Mouse (Mus musculus) myocyte (in vitro differentiated cells): Measurements from ENCODE around the gene Dnajb12. TPM values are rescaled to one million over a fixed set of nuclear protein-coding genes. Genes with fewer than 3 reads are reported as not detected.

Experiments used
- H3K27me3 ChIP-seq: one replicate; pipeline ENCODE4 v1.6.1; 2011; ENCODE audit not compliant: control insufficient read depth, insufficient read depth, insufficient read length
- H3K36me3 ChIP-seq: one replicate; pipeline ENCODE4 v1.6.1; 2011; ENCODE audit not compliant: control insufficient read depth, insufficient read depth
- H3K4me2 ChIP-seq: one replicate; pipeline ENCODE4 v1.6.1; 2011; ENCODE audit warnings: low read depth, control low read depth
- H3K4me3 ChIP-seq: one replicate; pipeline ENCODE4 v1.5.1; 2011; ENCODE audit warnings: mild to moderate bottlenecking, control low read depth, moderate library complexity
- H3K79me2 ChIP-seq: one replicate; pipeline ENCODE4 v1.6.1; 2011; ENCODE audit not compliant: control insufficient read depth, insufficient read depth
- H3ac ChIP-seq: one replicate; pipeline ENCODE4 v1.6.1; 2011; ENCODE audit not compliant: control insufficient read depth, insufficient read length
- CEBPB ChIP-seq: IDR thresholded peaks from 2 replicates; pipeline ENCODE4 v1.6.1; 2011; ENCODE audit warnings: mild to moderate bottlenecking, moderate library complexity; ENCODE audit not compliant: poor library complexity, insufficient read depth, severe bottlenecking
- E2F4 ChIP-seq: IDR thresholded peaks from one replicate; pipeline ENCODE4 v1.6.1; 2011; ENCODE audit warnings: mild to moderate bottlenecking, control low read depth, moderate library complexity; ENCODE audit not compliant: insufficient read depth
- MAX ChIP-seq: IDR thresholded peaks from one replicate; pipeline ENCODE4 v1.6.1; 2011; ENCODE audit warnings: low read depth, mild to moderate bottlenecking, control low read depth
- MYOD1 ChIP-seq, 3 experiments: IDR thresholded peaks; one replicate each; pipeline ENCODE4 v1.6.1; 2011; ENCODE audit warnings: control low read depth in 2 of 3, low read depth in 2 of 3, mild to moderate bottlenecking in 2 of 3, moderate library complexity in 1 of 3; ENCODE audit not compliant: insufficient read length in 2 of 3, control insufficient read depth in 1 of 3
- MYOG ChIP-seq, 3 experiments: IDR thresholded peaks; one replicate each; pipeline ENCODE4 v1.6.1; 2011; ENCODE audit warnings: control low read depth in 2 of 3, low read depth in 2 of 3, mild to moderate bottlenecking in 2 of 3; ENCODE audit not compliant: insufficient read length in 2 of 3, control insufficient read depth in 1 of 3, insufficient read depth in 1 of 3
- POLR2A ChIP-seq: IDR thresholded peaks from one replicate; pipeline ENCODE4 v1.6.1; 2011; ENCODE audit warnings: low read depth, mild to moderate bottlenecking, control low read depth, moderate library complexity; ENCODE audit not compliant: insufficient read length
- POLR2AphosphoS2 ChIP-seq: IDR thresholded peaks from one replicate; pipeline ENCODE4 v1.6.1; 2011; ENCODE audit warnings: low read depth, control low read depth; ENCODE audit not compliant: insufficient read length
- REST ChIP-seq: IDR thresholded peaks from one replicate; pipeline ENCODE4 v1.6.1; 2011; ENCODE audit warnings: mild to moderate bottlenecking, control low read depth, moderate library complexity; ENCODE audit not compliant: insufficient read depth, insufficient read length
- SRF ChIP-seq: IDR thresholded peaks from one replicate; pipeline ENCODE4 v1.6.1; 2011; ENCODE audit warnings: low read depth; ENCODE audit not compliant: control insufficient read depth, insufficient read length
- TCF12 ChIP-seq: IDR thresholded peaks from one replicate; pipeline ENCODE4 v1.6.1; 2011; ENCODE audit warnings: mild to moderate bottlenecking, control low read depth; ENCODE audit not compliant: poor library complexity, insufficient read depth, severe bottlenecking
- TCF3 ChIP-seq: IDR thresholded peaks from one replicate; pipeline ENCODE4 v1.6.1; 2011; ENCODE audit warnings: low read depth, control low read depth; ENCODE audit not compliant: insufficient read length
- USF1 ChIP-seq: IDR thresholded peaks from one replicate; pipeline ENCODE4 v1.6.1; 2011; ENCODE audit warnings: low read depth, mild to moderate bottlenecking, control low read depth, moderate library complexity
- polyA plus RNA-seq: library from polyadenylated mRNA; unstranded; fragments of >200 nt; fragmentation: generic; extraction: Trizol; gene quantifications from one replicate; pipeline ENCODE4 v1.2.1, GENCODE M21; 2012; ENCODE audit warnings: missing spikeins

Dnajb12 gene
- polyA plus RNA-seq, 1 experiment, result 45.2 TPM

GRCm38 (mm10) chr10:59862816-59863440 lies 16.4 kb upstream of the Dnajb12 start:
- Histone ChIP-seq H3K79me2 (no peaks in the 10 kb centered on the region), H3K36me3 (no peaks in the 10 kb centered on the region), H3K4me2 (no peak overlapping the region), H3K27me3 (no peaks in the 10 kb centered on the region), H3K4me3 (no peak overlapping the region), H3ac (no peak overlapping the region)
- TF ChIP-seq POLR2AphosphoS2, result no peak
- no peak for TF ChIP-seq REST
- TF ChIP-seq CEBPB, result no peak
- TF ChIP-seq MYOG (IDR thresholded peaks at IDR 0.05; ENCODE audit: control insufficient read depth in 1 of 3, insufficient read depth in 1 of 3, insufficient read length in 2 of 3, low read depth in 2 of 3), result no peak
- TF ChIP-seq TCF3, result no peak
- TF ChIP-seq SRF, result no peak
- no peak for TF ChIP-seq MYOD1 (IDR thresholded peaks at IDR 0.05; ENCODE audit: control insufficient read depth in 1 of 3, insufficient read length in 2 of 3, low read depth in 2 of 3)
- no peak for TF ChIP-seq MAX
- TF ChIP-seq E2F4, result no peak
- no peak for TF ChIP-seq POLR2A
- TF ChIP-seq USF1, result no peak
- TF ChIP-seq TCF12, result no peak

DNA sequence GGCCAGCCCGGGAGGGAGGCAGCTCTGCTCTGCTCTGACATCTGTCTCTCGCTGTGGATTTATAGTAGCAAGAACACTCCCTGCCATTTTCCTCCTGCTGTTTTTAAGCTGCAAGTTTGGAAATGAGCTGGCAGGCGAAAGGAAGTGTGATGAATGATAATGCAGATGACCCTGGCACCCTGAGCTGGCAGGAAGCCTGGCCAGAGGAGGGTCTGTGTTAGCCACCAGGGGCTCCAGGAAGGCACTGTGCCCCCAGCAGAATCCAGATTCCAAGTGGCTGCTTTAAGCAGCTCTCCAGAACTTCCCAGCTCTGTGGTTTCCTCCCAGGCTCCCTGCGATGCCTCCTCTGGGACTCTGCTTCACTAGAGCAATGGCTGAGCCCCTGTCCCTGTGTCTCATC lies 15.7 kb upstream of the Dnajb12 start:
- Histone ChIP-seq H3ac (no peak overlapping the region), H3K4me2 (no peak overlapping the region), H3K27me3 (no peaks in the 10 kb centered on the region), H3K79me2 (no peaks in the 10 kb centered on the region), H3K4me3 (no peak overlapping the region), H3K36me3 (no peaks in the 10 kb centered on the region)
- TF ChIP-seq MAX (no peak), POLR2AphosphoS2 (no peak), TCF3 (no peak), TCF12 (no peak), E2F4 (no peak), SRF (no peak), POLR2A (no peak), MYOD1 (IDR thresholded peaks at IDR 0.05; ENCODE audit: control insufficient read depth in 1 of 3, insufficient read length in 2 of 3, low read depth in 2 of 3) (no peak), USF1 (no peak), REST (no peak), MYOG (IDR thresholded peaks at IDR 0.05; ENCODE audit: control insufficient read depth in 1 of 3, insufficient read depth in 1 of 3, insufficient read length in 2 of 3, low read depth in 2 of 3) (no peak), CEBPB (no peak)

GRCm38 (mm10) chr10:59864232-59864875 lies 15.0 kb upstream of the Dnajb12 start:
- peak; percentile 25 for TF ChIP-seq POLR2A
- TF ChIP-seq E2F4, result no peak
- Histone ChIP-seq H3K4me3 (no peak overlapping the region), H3K4me2 (no peak overlapping the region), H3K79me2 (no peaks in the 10 kb centered on the region), H3K36me3 (no peaks in the 10 kb centered on the region), H3ac (no peak overlapping the region), H3K27me3 (no peaks in the 10 kb centered on the region)

- H3K79me2 ChIP-seq, result no peaks in the 10 kb centered on the region
- H3K27me3 ChIP-seq, result no peaks in the 10 kb centered on the region
- H3K4me2 ChIP-seq, result no peak overlapping the region
- no peaks in the 10 kb centered on the region for H3K36me3 ChIP-seq
- H3K4me3 ChIP-seq, result no peak overlapping the region
- TF ChIP-seq TCF12 (no peak), E2F4 (no peak), MYOG (IDR thresholded peaks at IDR 0.05; ENCODE audit: control insufficient read depth in 1 of 3, insufficient read depth in 1 of 3, insufficient read length in 2 of 3, low read depth in 2 of 3) (peak in 1 of 3 experiments; percentile 38), CEBPB (no peak), TCF3 (no peak), POLR2AphosphoS2 (peak; percentile 50), REST (no peak), MYOD1 (IDR thresholded peaks at IDR 0.05; ENCODE audit: control insufficient read depth in 1 of 3, insufficient read length in 2 of 3, low read depth in 2 of 3) (no peak)
- H3ac ChIP-seq, result no peak overlapping the region
These were observed 14.3 kb upstream of the Dnajb12 start for GRCm38 (mm10) chr10:59864884-59865726.

- H3K4me3 ChIP-seq, result no peak overlapping the region
- H3K36me3 ChIP-seq, result no peaks in the 10 kb centered on the region
- TF ChIP-seq CEBPB (no peak), TCF12 (no peak), REST (no peak), MAX (no peak), POLR2AphosphoS2 (no peak), MYOD1 (IDR thresholded peaks at IDR 0.05; ENCODE audit: control insufficient read depth in 1 of 3, insufficient read length in 2 of 3, low read depth in 2 of 3) (no peak), POLR2A (no peak), MYOG (IDR thresholded peaks at IDR 0.05; ENCODE audit: control insufficient read depth in 1 of 3, insufficient read depth in 1 of 3, insufficient read length in 2 of 3, low read depth in 2 of 3) (no peak), E2F4 (no peak), USF1 (no peak), TCF3 (no peak), SRF (no peak)
- H3K79me2 ChIP-seq, result no peaks in the 10 kb centered on the region
- H3ac ChIP-seq, result no peak overlapping the region
- H3K4me2 ChIP-seq, result no peak overlapping the region
- no peaks in the 10 kb centered on the region for H3K27me3 ChIP-seq
These were observed 11.1 kb upstream of the Dnajb12 start for GRCm38 (mm10) chr10:59868266-59868665.
